Mouse (Mus musculus): ENCODE results near the gene Ugp2.
"Not testable (repeated sequence)": the region's sequence is repeated elsewhere in the genome, so short reads cannot be mapped to it uniquely, and the experiment has no call there.

The Ugp2 gene

GRCm38 (mm10) chr11:21332639-21333295 is 38.2 kb downstream of the Ugp2 start:
- no peak for DNase-seq (ENCODE audit: low spot score in 2 of 2)

- DNase-seq (ENCODE audit: low spot score in 2 of 2), result no peak
Measured at GRCm38 (mm10) chr11:21328141-21328540, 42.9 kb downstream of the Ugp2 start.

- no peak for DNase-seq (ENCODE audit: low spot score in 2 of 2)
Measured at GRCm38 (mm10) chr11:21327486-21327885, 43.5 kb downstream of the Ugp2 start.

GRCm38 (mm10) chr11:21326770-21327169 is 44.2 kb downstream of the Ugp2 start:
- no peak for DNase-seq (ENCODE audit: low spot score in 2 of 2)

GRCm38 (mm10) chr11:21325781-21326180 is 45.2 kb downstream of the Ugp2 start:
- no peak for DNase-seq (ENCODE audit: low spot score in 2 of 2)

- no peak for DNase-seq (ENCODE audit: low spot score in 2 of 2)
Measured at GRCm38 (mm10) chr11:21322349-21322748, 48.7 kb downstream of the Ugp2 start.

GRCm38 (mm10) chr11:21321577-21321976 is 49.4 kb downstream of the Ugp2 start:
- DNase-seq (ENCODE audit: low spot score in 2 of 2), result no peak

- DNase-seq (ENCODE audit: low spot score in 2 of 2), result no peak
Measured at GRCm38 (mm10) chr11:21313922-21314657, 56.9 kb downstream of the Ugp2 start.

GRCm38 (mm10) chr11:21309516-21309915 is 61.5 kb downstream of the Ugp2 start:
- DNase-seq (ENCODE audit: low spot score in 2 of 2), result no peak

GRCm38 (mm10) chr11:21308119-21308518 is 62.9 kb downstream of the Ugp2 start:
- no peak for DNase-seq (ENCODE audit: low spot score in 2 of 2)

- DNase-seq (ENCODE audit: low spot score in 2 of 2), result no peak
Measured at GRCm38 (mm10) chr11:21307078-21307668, 63.8 kb downstream of the Ugp2 start.

- no peak for DNase-seq (ENCODE audit: low spot score in 2 of 2)
Measured at GRCm38 (mm10) chr11:21303619-21304018, 67.4 kb downstream of the Ugp2 start.

- no peak for DNase-seq (ENCODE audit: low spot score in 2 of 2)
Measured at GRCm38 (mm10) chr11:21295486-21295885, 75.5 kb downstream of the Ugp2 start.

GRCm38 (mm10) chr11:21288153-21288552 is 82.8 kb downstream of the Ugp2 start:
- not testable (repeated sequence) for DNase-seq (ENCODE audit: low spot score in 2 of 2)

- no peak for DNase-seq (ENCODE audit: low spot score in 2 of 2)
Measured at GRCm38 (mm10) chr11:21286391-21286790, 84.6 kb downstream of the Ugp2 start.

- no peak for DNase-seq (ENCODE audit: low spot score in 2 of 2)
Measured at GRCm38 (mm10) chr11:21276151-21276550, 94.8 kb downstream of the Ugp2 start.
